Mouse (Mus musculus) bone marrow, adult 2 months (tissue): ENCODE data around the gene Ebf4.

ENCODE experiments used
- CTCF ChIP-seq: fragments of 200-500 bp; IDR thresholded peaks from 2 replicates; pipeline ENCODE4 v1.5.1; 2011; ENCODE audit warnings: low read length, control low read depth; ENCODE audit not compliant: control insufficient read depth, insufficient read depth
- POLR2A ChIP-seq: fragments of 200-500 bp; IDR thresholded peaks from 2 replicates; pipeline ENCODE4 v1.6.1; 2011; ENCODE audit warnings: low read depth, mild to moderate bottlenecking, control low read depth, low read length, borderline replicate concordance; ENCODE audit not compliant: control insufficient read depth

DNA sequence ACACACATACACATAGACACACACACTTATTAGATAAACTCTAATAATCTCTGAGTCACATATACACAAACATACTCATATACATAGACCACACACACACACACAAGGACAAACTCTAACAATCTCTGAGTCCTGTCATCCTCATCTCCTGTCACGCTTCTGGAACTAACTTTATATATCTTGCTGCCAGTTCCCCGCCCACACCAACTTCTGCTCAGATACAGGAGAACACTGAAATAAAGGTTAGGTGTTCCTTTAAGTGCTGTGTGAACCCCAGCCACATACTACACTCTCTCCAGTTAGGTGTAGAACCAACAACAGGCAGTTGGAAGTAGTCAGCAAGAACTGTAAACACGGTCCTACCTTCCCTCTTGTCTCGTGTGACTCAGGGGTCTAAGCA lies 34.1 kb upstream of the Ebf4 start:
- TF ChIP-seq POLR2A: no peak
- TF ChIP-seq CTCF: no peak
